8 mouse cellular contexts compared by ENCODE assay signal in genomic region chr6:122491557-122491956, GRCm38 (mm10). TPM values are rescaled to one million over a fixed set of nuclear protein-coding genes. Genes with fewer than 3 reads are reported as not detected.
DNase-seq lines count a peak whose midpoint lies in the region; ATAC-seq and TF ChIP-seq lines count a peak whose summit lies in the region.

No protein-coding gene starts in this region.

- no peak overlapping the region for H3ac ChIP-seq in myocyte (ENCODE audit: control insufficient read depth, insufficient read length)

- H3K27ac ChIP-seq in embryonic facial prominence, embryonic 13.5 days: peak overlapping the region; percentile 81
- no peak overlapping the region for H3K27ac ChIP-seq in heart, embryonic 15.5 days
- peak overlapping the region; percentile 85 for H3K27ac ChIP-seq in kidney, embryonic 16.5 days (ENCODE audit: low read length)
- no peak overlapping the region for H3K27ac ChIP-seq in liver, embryonic 13.5 days
- H3K27ac ChIP-seq in testis, adult 2 months (ENCODE audit: control insufficient read depth, insufficient read depth, low read depth, low read length): no peak overlapping the region

- no peak for TF ChIP-seq CTCF in testis, adult 2 months (IDR thresholded peaks at IDR 0.05; ENCODE audit: control insufficient read depth, insufficient read depth, insufficient replicate concordance, low read depth, low read length)

- TF ChIP-seq POLR2A in myocyte (IDR thresholded peaks at IDR 0.05; ENCODE audit: insufficient read length, low read depth): no peak
- TF ChIP-seq POLR2A in testis, adult 2 months (IDR thresholded peaks at IDR 0.05; ENCODE audit: control insufficient read depth, low read depth, low read length): no peak

- 0% methylated on average over 16 of the region's 16 CpGs for WGBS in embryonic facial prominence, embryonic 13.5 days
- 0% methylated on average over 16 of the region's 16 CpGs for WGBS in heart, embryonic 15.5 days
- WGBS in kidney, embryonic 16.5 days: 0% methylated on average over 16 of the region's 16 CpGs
- WGBS in liver, embryonic 13.5 days (ENCODE audit: insufficient replicate concordance): under 1% methylated on average over 16 of the region's 16 CpGs

- no peaks in the 10 kb centered on the region for H3K79me2 ChIP-seq in myocyte (ENCODE audit: control insufficient read depth, insufficient read depth)

- no peaks in the 10 kb centered on the region for H3K36me3 ChIP-seq in embryonic facial prominence, embryonic 13.5 days
- H3K36me3 ChIP-seq in heart, embryonic 15.5 days: no peaks in the 10 kb centered on the region
- no peaks in the 10 kb centered on the region for H3K36me3 ChIP-seq in kidney, embryonic 16.5 days (ENCODE audit: insufficient read depth, low read length)
- H3K36me3 ChIP-seq in liver, embryonic 13.5 days: no peaks in the 10 kb centered on the region
- H3K36me3 ChIP-seq in myocyte (ENCODE audit: control insufficient read depth, insufficient read depth): no peaks in the 10 kb centered on the region
- H3K36me3 ChIP-seq in testis, adult 2 months (ENCODE audit: control insufficient read depth, insufficient read depth, low read length): no peaks in the 10 kb centered on the region; the same call in 1 of the 2 replicates

- peak; percentile 63; the same call in 1 of the 2 replicates for ATAC-seq in embryonic facial prominence, embryonic 13.5 days (ENCODE audit: insufficient number of reproducible peaks, insufficient read depth, low FRiP score, low TSS enrichment, low read depth)
- peak; percentile 71 for ATAC-seq in heart, embryonic 15.5 days (replicated peaks; ENCODE audit: insufficient number of reproducible peaks, insufficient read depth, low FRiP score, low read depth)
- ATAC-seq in kidney, embryonic 16.5 days (ENCODE audit: low FRiP score, low TSS enrichment): peak; percentile 94
- peak; percentile 47; the same call in 1 of the 2 replicates for ATAC-seq in liver, embryonic 13.5 days (ENCODE audit: low read depth)

- H3K4me3 ChIP-seq in embryonic facial prominence, embryonic 13.5 days: peak overlapping the region; percentile 45
- H3K4me3 ChIP-seq in heart, embryonic 15.5 days: peak overlapping the region; percentile 48
- peak overlapping the region; percentile 52 for H3K4me3 ChIP-seq in kidney, embryonic 16.5 days (ENCODE audit: low read length)
- H3K4me3 ChIP-seq in liver, embryonic 13.5 days (replicated peaks): peak overlapping the region; percentile 33
- peak overlapping the region; percentile 6 for H3K4me3 ChIP-seq in myocyte
- peak overlapping the region; percentile 37 for H3K4me3 ChIP-seq in testis, adult 2 months (ENCODE audit: control insufficient read depth, low read depth, low read length)

- H3K9me3 ChIP-seq in embryonic facial prominence, embryonic 13.5 days: no peaks in the 10 kb centered on the region
- no peaks in the 10 kb centered on the region for H3K9me3 ChIP-seq in heart, embryonic 15.5 days (replicated peaks)
- no peaks in the 10 kb centered on the region for H3K9me3 ChIP-seq in kidney, embryonic 16.5 days (ENCODE audit: low read length)
- no peaks in the 10 kb centered on the region for H3K9me3 ChIP-seq in liver, embryonic 13.5 days (replicated peaks)

- H3K4me2 ChIP-seq in embryonic facial prominence, embryonic 13.5 days: peak overlapping the region; percentile 64
- H3K4me2 ChIP-seq in heart, embryonic 15.5 days: peak overlapping the region; percentile 77
- peak overlapping the region; percentile 69 for H3K4me2 ChIP-seq in kidney, embryonic 16.5 days (replicated peaks; ENCODE audit: low read depth, low read length)
- H3K4me2 ChIP-seq in liver, embryonic 13.5 days: peak overlapping the region; percentile 52
- peak overlapping the region; percentile 82 for H3K4me2 ChIP-seq in myocyte (ENCODE audit: low read depth)

- peak overlapping the region; percentile 65 for H3K9ac ChIP-seq in embryonic facial prominence, embryonic 13.5 days
- H3K9ac ChIP-seq in heart, embryonic 15.5 days: peak overlapping the region; percentile 41
- H3K9ac ChIP-seq in kidney, embryonic 16.5 days (replicated peaks; ENCODE audit: low read length): peak overlapping the region; percentile 69
- no peak overlapping the region for H3K9ac ChIP-seq in liver, embryonic 13.5 days

- peaks cover 44% of the 10 kb centered on the region for H3K4me1 ChIP-seq in embryonic facial prominence, embryonic 13.5 days
- H3K4me1 ChIP-seq in heart, embryonic 15.5 days (replicated peaks): peaks cover 32% of the 10 kb centered on the region
- H3K4me1 ChIP-seq in kidney, embryonic 16.5 days (ENCODE audit: insufficient read depth, low read length): peaks cover 35% of the 10 kb centered on the region
- peaks cover 9% of the 10 kb centered on the region; the same call in 1 of the 2 replicates for H3K4me1 ChIP-seq in liver, embryonic 13.5 days (replicated peaks)
- peaks cover 9% of the 10 kb centered on the region for H3K4me1 ChIP-seq in testis, adult 2 months (ENCODE audit: control insufficient read depth, insufficient read depth, low read length)

- peaks cover 6% of the 10 kb centered on the region; the same call in 1 of the 2 replicates for H3K27me3 ChIP-seq in embryonic facial prominence, embryonic 13.5 days
- peaks cover 28% of the 10 kb centered on the region for H3K27me3 ChIP-seq in heart, embryonic 15.5 days
- H3K27me3 ChIP-seq in kidney, embryonic 16.5 days (ENCODE audit: insufficient read depth, low read length): 0 out of 2 replicates have a peak, but pooled peaks cover 8% of the 10 kb centered on the region
- H3K27me3 ChIP-seq in liver, embryonic 13.5 days: peaks cover 93% of the 10 kb centered on the region
- peaks cover 18% of the 10 kb centered on the region for H3K27me3 ChIP-seq in myocyte (ENCODE audit: control insufficient read depth, insufficient read depth, insufficient read length)
- H3K27me3 ChIP-seq in testis, adult 2 months (ENCODE audit: control insufficient read depth, insufficient read depth, low read length): no peaks in the 10 kb centered on the region

- DNase-seq in 3T3-L1 (ENCODE audit: low read depth, low spot score) (peak; percentile 48), WW6 (ENCODE audit: low read depth, low spot score) (peak; percentile 99)
- DNase-seq in liver, embryonic 13.5 days: no peak

TF ChIP-seq in myocyte, 11 proteins besides CTCF, POLR2A, EP300 and RAD21:
- TF ChIP-seq POLR2AphosphoS2 (IDR thresholded peaks at IDR 0.05; ENCODE audit: insufficient read length, low read depth): no peak
TF ChIP-seq in myocyte: peak in this region for 0.

RNA-seq across cellular contexts. Expression of gene Rimklb, which starts 7.0 kb away (rescaled TPM):
- 27.6 and 32.4 TPM in 2 replicates for polyA plus RNA-seq in embryonic facial prominence, embryonic 13.5 days (2015; fragmentation: Nextera tagmentation; extraction: Ambion mirVana)
- polyA plus RNA-seq in heart, embryonic 15.5 days (2015; fragmentation: Nextera tagmentation; extraction: Ambion mirVana): 0.94 and 4.5 TPM in 2 replicates
- 13.8 and 14.8 TPM in 2 replicates for polyA plus RNA-seq in kidney, embryonic 16.5 days (2015; fragmentation: Nextera tagmentation; extraction: Ambion mirVana)
- polyA plus RNA-seq in liver, embryonic 13.5 days (2015; fragmentation: Nextera tagmentation; extraction: Ambion mirVana): 1.3 TPM in 2 replicates
- polyA plus RNA-seq in myocyte (2012; fragmentation: generic; extraction: Trizol): not detected
- polyA plus RNA-seq in testis, adult 2 months (2012; rRNA removed): 97.7 and 114 TPM in 2 replicates

RNA-seq across cellular contexts. Expression of gene Mfap5, which starts 14.1 kb away (rescaled TPM):
- 1.7 and 2.0 TPM in 2 replicates for polyA plus RNA-seq in embryonic facial prominence, embryonic 13.5 days (2015; fragmentation: Nextera tagmentation; extraction: Ambion mirVana)
- 32.9 and 36.3 TPM in 2 replicates for polyA plus RNA-seq in heart, embryonic 15.5 days (2015; fragmentation: Nextera tagmentation; extraction: Ambion mirVana)
- 26.5 and 28.0 TPM in 2 replicates for polyA plus RNA-seq in kidney, embryonic 16.5 days (2015; fragmentation: Nextera tagmentation; extraction: Ambion mirVana)
- 0.42 and 0.58 TPM in 2 replicates for polyA plus RNA-seq in liver, embryonic 13.5 days (2015; fragmentation: Nextera tagmentation; extraction: Ambion mirVana)
- 0.98 TPM for polyA plus RNA-seq in myocyte (2012; fragmentation: generic; extraction: Trizol)
- polyA plus RNA-seq in testis, adult 2 months (2012; rRNA removed): 6.5 and 13.1 TPM in 2 replicates

Comparison
In these comparisons a context has a peak if more than half of its experiments do, and no peak if none do; other contexts are left out.
1. H3K27ac ChIP-seq: peak in embryonic facial prominence, embryonic 13.5 days (single experiment) and kidney, embryonic 16.5 days (single experiment); none in heart, embryonic 15.5 days (single experiment), liver, embryonic 13.5 days (single experiment) and testis, adult 2 months (single experiment).
2. Peak in every context shown above with its lines, with median percentiles within 50 percentile points of each other: ATAC-seq, H3K4me2 ChIP-seq and H3K4me3 ChIP-seq.